Mouse (Mus musculus) A20 (cell line): ENCODE data around the gene Pim3.

Source experiments
- DNase-seq: peaks from one replicate; pipeline ENCODE4 v3.0.0-alpha.2; 2011; ENCODE audit warnings: low read depth, low spot score

The Pim3 gene

GRCm38 (mm10) chr15:88858141-88858541 lies 3.8 kb upstream of the Pim3 start:
- DNase-seq: no peak

- no peak for DNase-seq
Measured at GRCm38 (mm10) chr15:88858707-88859106, 3.3 kb upstream of the Pim3 start.

GRCm38 (mm10) chr15:88859206-88859970 lies 2.6 kb upstream of the Pim3 start:
- DNase-seq: no peak

- DNase-seq: no peak
Measured at GRCm38 (mm10) chr15:88860781-88861180, 1.2 kb upstream of the Pim3 start.

GRCm38 (mm10) chr15:88862881-88863694 lies 1.1 kb downstream of the Pim3 start:
- DNase-seq: peak; percentile 78

- peak; percentile 85 for DNase-seq
Measured at GRCm38 (mm10) chr15:88863695-88864231, 1.8 kb downstream of the Pim3 start.

- no peak for DNase-seq
Measured at GRCm38 (mm10) chr15:88864270-88865030, 2.5 kb downstream of the Pim3 start.

- DNase-seq: no peak
Measured at GRCm38 (mm10) chr15:88865061-88865460, 3.1 kb downstream of the Pim3 start.

- no peak for DNase-seq
Measured at GRCm38 (mm10) chr15:88865888-88866695, 4.1 kb downstream of the Pim3 start.

- DNase-seq: peak; percentile 11
Measured at GRCm38 (mm10) chr15:88866934-88867356, 5.0 kb downstream of the Pim3 start.

- DNase-seq: peak; percentile 19
Measured at GRCm38 (mm10) chr15:88867368-88868023, 5.5 kb downstream of the Pim3 start.

GRCm38 (mm10) chr15:88868024-88868742 lies 6.2 kb downstream of the Pim3 start:
- no peak for DNase-seq

GRCm38 (mm10) chr15:88870418-88871185 lies 8.6 kb downstream of the Pim3 start:
- DNase-seq: no peak

- DNase-seq: no peak
Measured at GRCm38 (mm10) chr15:88874061-88874460, 12.1 kb downstream of the Pim3 start.

- no peak for DNase-seq
Measured at GRCm38 (mm10) chr15:88874477-88874876, 12.5 kb downstream of the Pim3 start.

GRCm38 (mm10) chr15:88875625-88876081 lies 13.7 kb downstream of the Pim3 start:
- DNase-seq: no peak

- DNase-seq: peak; percentile 78
Measured at GRCm38 (mm10) chr15:88876155-88877020, 14.4 kb downstream of the Pim3 start.

GRCm38 (mm10) chr15:88877021-88877400 lies 15.0 kb downstream of the Pim3 start:
- no peak for DNase-seq
